Mouse (Mus musculus) erythroblast, embryonic 14.5 days (primary cell): Measurements from ENCODE around the gene Pdcl2.

Experiments
- GATA1 ChIP-seq: IDR thresholded peaks from 2 replicates; pipeline ENCODE4 v1.6.1; 2012; ENCODE audit warnings: low read length, inconsistent platforms, mixed read lengths
- TAL1 ChIP-seq: IDR thresholded peaks from 3 replicates; pipeline ENCODE4 v1.6.1; 2012; ENCODE audit warnings: low read length, inconsistent platforms, mixed read lengths

DNA sequence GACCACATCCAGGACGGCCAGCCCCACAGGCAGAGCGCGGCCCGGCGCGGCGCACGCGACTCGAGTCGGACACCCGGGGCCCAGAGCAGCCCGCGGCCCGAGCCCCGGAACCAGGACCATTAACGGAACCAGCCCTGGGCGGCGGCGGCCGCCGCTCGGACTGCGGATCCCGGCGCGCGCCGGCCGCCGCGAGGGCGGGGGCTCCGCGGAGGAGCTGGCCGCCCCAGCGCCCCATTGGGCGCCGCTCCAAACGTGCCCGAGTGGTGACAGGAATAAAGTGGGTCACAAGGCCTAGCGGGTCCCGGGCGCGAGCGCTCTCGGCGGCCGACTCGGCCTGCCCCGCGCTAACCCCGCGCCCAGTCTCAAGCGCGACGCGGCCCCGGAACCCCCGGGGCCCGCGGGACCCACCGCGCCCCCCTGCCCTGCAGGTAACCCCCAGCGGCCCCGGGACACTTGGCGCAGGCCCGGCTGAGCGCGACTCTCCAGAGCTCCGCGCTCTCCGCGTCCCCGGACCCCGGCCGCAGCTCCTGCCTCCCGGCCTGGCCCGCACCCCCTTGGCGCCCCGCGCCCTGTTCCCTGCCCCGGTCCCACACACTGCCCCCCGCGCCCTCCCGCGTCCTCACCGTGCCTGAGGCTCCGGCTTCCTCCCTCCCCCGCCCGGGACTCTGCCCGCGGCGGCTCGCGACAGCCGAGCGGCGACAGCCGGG is 27.1 kb downstream of the Pdcl2 start:
- TF ChIP-seq TAL1 (no peak), GATA1 (no peak)
